Mouse (Mus musculus): ENCODE data around the gene Crygf.
"Not testable (repeated sequence)": the region's sequence is repeated elsewhere in the genome, so short reads cannot be mapped to it uniquely, and the experiment has no call there.

Crygf gene

GRCm38 (mm10) chr1:65926294-65926693 is at the start of gene Crygf:
TSS of gene Crygf (plus strand) at chr1:65926520.
- peak; percentile 3 to 11 for DNase-seq

DNA sequence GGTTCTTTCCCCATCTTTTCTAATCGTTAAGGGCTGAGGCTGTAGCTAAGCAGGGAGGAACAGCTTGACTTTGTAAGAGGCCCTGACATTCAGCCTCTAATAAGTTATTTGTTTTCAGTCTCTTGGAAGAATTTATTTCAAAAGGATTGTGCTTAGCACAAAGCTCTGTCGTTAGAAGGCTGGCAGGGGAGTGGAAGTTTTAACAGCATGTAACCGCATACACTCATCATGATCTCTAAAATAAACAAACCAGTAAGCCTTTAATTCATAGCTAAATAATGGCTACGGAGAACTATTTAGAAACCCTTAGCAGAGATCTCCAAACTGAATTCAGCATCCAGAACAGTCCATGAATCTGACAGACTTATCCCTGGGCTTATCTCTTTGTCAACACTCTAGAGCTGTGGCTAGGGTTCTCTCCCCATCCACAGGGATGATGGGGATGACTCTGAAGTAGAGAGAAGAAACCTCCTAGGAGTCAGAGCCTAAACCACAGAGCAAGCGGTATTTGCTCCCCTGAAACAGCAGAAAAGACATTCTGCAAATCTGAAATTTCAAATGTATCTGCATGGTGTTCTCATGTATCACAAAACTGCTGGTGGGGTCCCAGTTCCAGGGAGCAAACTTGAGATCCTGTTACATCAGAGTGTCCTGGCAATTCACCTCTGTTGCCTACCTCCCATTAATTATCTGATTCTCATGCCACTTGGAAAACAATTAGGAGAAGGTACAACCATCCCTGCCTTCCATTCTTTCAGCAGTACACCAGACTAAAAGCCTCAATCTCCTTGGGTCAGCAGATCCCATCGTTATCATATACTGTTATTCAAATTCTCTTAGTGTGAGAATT is 734 bp upstream of the Crygf start:
- DNase-seq = no peak

DNA sequence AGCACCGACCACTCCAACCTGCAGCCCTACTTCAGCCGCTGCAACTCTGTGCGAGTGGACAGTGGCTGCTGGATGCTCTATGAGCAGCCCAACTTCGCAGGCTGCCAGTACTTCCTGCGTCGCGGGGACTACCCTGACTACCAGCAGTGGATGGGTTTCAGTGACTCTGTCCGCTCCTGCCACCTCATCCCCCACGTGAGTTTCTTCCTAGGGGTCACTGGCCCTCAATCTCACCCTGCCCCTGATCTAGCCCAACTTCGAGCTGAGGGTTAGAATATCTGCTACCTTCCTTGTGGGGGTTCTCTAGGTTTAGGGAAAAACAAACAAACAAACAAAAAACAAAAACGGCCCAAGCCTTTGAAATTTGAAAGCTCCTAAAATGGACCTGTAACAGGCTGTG is 376 bp downstream of the Crygf start:
- not testable (repeated sequence) for DNase-seq

DNA sequence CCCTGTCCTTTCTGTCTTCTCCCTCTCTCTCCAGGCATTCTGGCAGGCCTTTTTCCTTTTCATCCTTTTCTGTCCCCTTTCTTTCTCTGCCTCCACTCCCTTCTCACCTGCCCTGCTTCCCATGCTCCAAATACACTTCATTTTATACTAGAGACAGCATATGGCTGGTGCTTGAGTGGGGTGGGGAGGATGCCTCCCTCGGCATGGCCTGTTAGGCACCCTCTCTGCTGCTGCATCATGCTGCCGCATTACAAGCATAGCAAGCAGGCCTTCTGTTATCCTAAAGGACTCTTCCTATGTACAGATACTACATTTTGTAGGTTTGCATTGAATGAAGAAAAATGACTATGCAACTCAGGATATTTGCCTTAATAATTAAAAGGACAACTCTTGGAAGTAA is 3.7 kb downstream of the Crygf start:
- DNase-seq = no peak

- DNase-seq = no peak
Observed at GRCm38 (mm10) chr1:65932091-65932812, 5.9 kb downstream of the Crygf start.
